In genomic region chr3:88652846-88653515, GRCm38 (mm10) we compare ENCODE assay signal across 16 mouse cellular contexts. TPM values are rescaled to one million over a fixed set of nuclear protein-coding genes. Genes with fewer than 3 reads are reported as not detected.
DNase-seq lines count a peak whose midpoint lies in the region; ATAC-seq and TF ChIP-seq lines count a peak whose summit lies in the region.
"Had no signal": no experiment of that assay in that cellular context is flagged by ENCODE, and none has a peak within 500 bp of the region (broad histone marks: within the 10 kb centered on the region; RNA-seq: fewer than 3 reads in every experiment).

Gene Rxfp4 (minus strand): TSS chr3:88653142.

- no peak for ATAC-seq in heart, embryonic 11.5 days (replicated peaks; ENCODE audit: insufficient number of reproducible peaks, low FRiP score, low TSS enrichment)
- no peak for ATAC-seq in neural tube, embryonic 13.5 days (ENCODE audit: low read depth)
- ATAC-seq in neural tube, embryonic 15.5 days (ENCODE audit: low FRiP score): no peak
- ATAC-seq in lung, postnatal 0 days: peak; percentile 96

- no peaks in the 10 kb centered on the region for H3K9me3 ChIP-seq in heart, embryonic 11.5 days (replicated peaks; ENCODE audit: control insufficient read depth, low read length)
- H3K9me3 ChIP-seq in neural tube, embryonic 13.5 days: no peaks in the 10 kb centered on the region
- no peaks in the 10 kb centered on the region for H3K9me3 ChIP-seq in neural tube, embryonic 15.5 days (replicated peaks)
- H3K9me3 ChIP-seq in lung, postnatal 0 days (ENCODE audit: low read length): no peaks in the 10 kb centered on the region

- H3K27me3 ChIP-seq in heart, embryonic 11.5 days (ENCODE audit: control insufficient read depth, insufficient read depth, low read length): no peaks in the 10 kb centered on the region
- H3K27me3 ChIP-seq in neural tube, embryonic 13.5 days: no peaks in the 10 kb centered on the region
- H3K27me3 ChIP-seq in neural tube, embryonic 15.5 days (replicated peaks): no peaks in the 10 kb centered on the region
- H3K27me3 ChIP-seq in lung, postnatal 0 days (replicated peaks; ENCODE audit: insufficient read depth, low read length): no peaks in the 10 kb centered on the region

- no peak within 1 kb of the TSS for H3K4me2 ChIP-seq in heart, embryonic 11.5 days
- H3K4me2 ChIP-seq in neural tube, embryonic 13.5 days: no peak within 1 kb of the TSS
- no peak within 1 kb of the TSS for H3K4me2 ChIP-seq in neural tube, embryonic 15.5 days
- no peak within 1 kb of the TSS; the same call in 1 of the 2 replicates for H3K4me2 ChIP-seq in lung, postnatal 0 days (replicated peaks; ENCODE audit: low read depth, low read length)

- H3K4me1 ChIP-seq in heart, embryonic 11.5 days (ENCODE audit: control insufficient read depth, insufficient read depth, low read length): peaks cover 11% of the 10 kb centered on the region; the same call in 1 of the 2 replicates
- no peaks in the 10 kb centered on the region; the same call in 1 of the 2 replicates for H3K4me1 ChIP-seq in neural tube, embryonic 13.5 days (replicated peaks)
- H3K4me1 ChIP-seq in neural tube, embryonic 15.5 days: 0 out of 2 replicates have a peak, but pooled peaks cover 8% of the 10 kb centered on the region
- peaks cover 12% of the 10 kb centered on the region; the same call in 1 of the 2 replicates for H3K4me1 ChIP-seq in lung, postnatal 0 days (ENCODE audit: insufficient read depth, low read depth, low read length)

- H3K4me3 ChIP-seq in heart, embryonic 11.5 days (ENCODE audit: low read depth, low read length): no peak within 1 kb of the TSS
- no peak within 1 kb of the TSS for H3K4me3 ChIP-seq in neural tube, embryonic 13.5 days
- H3K4me3 ChIP-seq in neural tube, embryonic 15.5 days (replicated peaks): no peak within 1 kb of the TSS
- no peak within 1 kb of the TSS for H3K4me3 ChIP-seq in lung, postnatal 0 days (ENCODE audit: low read depth, low read length)
- H3K4me3 ChIP-seq: gastrocnemius, adult 2 months had no signal

- peak within 1 kb of the TSS; percentile 22; the same call in 1 of the 2 replicates for H3K27ac ChIP-seq in heart, embryonic 11.5 days (ENCODE audit: low read depth, low read length)
- peak within 1 kb of the TSS; percentile 15; the same call in 1 of the 2 replicates for H3K27ac ChIP-seq in neural tube, embryonic 13.5 days (replicated peaks)
- no peak within 1 kb of the TSS for H3K27ac ChIP-seq in neural tube, embryonic 15.5 days (replicated peaks)
- peak within 1 kb of the TSS; percentile 84 for H3K27ac ChIP-seq in lung, postnatal 0 days (ENCODE audit: low read length)
- H3K27ac ChIP-seq: gastrocnemius, adult 2 months had no signal

- TF ChIP-seq EP300 in lung, postnatal 0 days (IDR thresholded peaks at IDR 0.05): peak; percentile 75

- peaks cover 2% of the 10 kb centered on the region; the same call in 1 of the 2 replicates for H3K36me3 ChIP-seq in heart, embryonic 11.5 days (ENCODE audit: control insufficient read depth, insufficient read depth, low read length)
- peaks cover 17% of the 10 kb centered on the region for H3K36me3 ChIP-seq in neural tube, embryonic 13.5 days
- 0 out of 2 replicates have a peak, but pooled peaks cover 3% of the 10 kb centered on the region for H3K36me3 ChIP-seq in neural tube, embryonic 15.5 days
- peaks cover 7% of the 10 kb centered on the region; the same call in 1 of the 2 replicates for H3K36me3 ChIP-seq in lung, postnatal 0 days (ENCODE audit: insufficient read depth, low read length)

- WGBS in heart, embryonic 11.5 days (ENCODE audit: insufficient replicate concordance): 84% methylated on average over 17 of the region's 17 CpGs
- 90% methylated on average over 17 of the region's 17 CpGs for WGBS in neural tube, embryonic 13.5 days
- WGBS in neural tube, embryonic 15.5 days: 92% methylated on average over 17 of the region's 17 CpGs
- 63% methylated on average over 17 of the region's 17 CpGs for WGBS in lung, postnatal 0 days

- no peak for DNase-seq in heart, adult 9 months (ENCODE audit: low spot score in 2 of 2)
- peak; percentile 84 for DNase-seq in lung, postnatal 0 days (ENCODE audit: low spot score)
- DNase-seq in thymus, postnatal 36 days: no peak
- DNase-seq in embryo, embryonic 9.5 days (ENCODE audit: extremely low spot score): no peak
- no peak for DNase-seq in liver
- DNase-seq: cerebellum, adult 9-10 months; embryo, embryonic 11 days; gastrocnemius, adult 2 months; kidney, postnatal 25 days; layer of hippocampus, postnatal 36 days; thymus, adult 2 months had no signal

- TF ChIP-seq CTCF in lung, postnatal 0 days (IDR thresholded peaks at IDR 0.05): no peak

- no peak within 1 kb of the TSS for H3K9ac ChIP-seq in heart, embryonic 11.5 days (ENCODE audit: low read depth, low read length)
- H3K9ac ChIP-seq in neural tube, embryonic 13.5 days: no peak within 1 kb of the TSS
- no peak within 1 kb of the TSS for H3K9ac ChIP-seq in neural tube, embryonic 15.5 days (replicated peaks)
- H3K9ac ChIP-seq in lung, postnatal 0 days (replicated peaks; ENCODE audit: low read depth): no peak within 1 kb of the TSS

RNA-seq across cellular contexts. Expression of gene Rxfp4, which starts in this region (rescaled TPM):
- polyA plus RNA-seq in heart, embryonic 11.5 days (2014; fragmentation: Nextera tagmentation; extraction: Ambion mirVana): not detected in 2 replicates
- not detected in 2 replicates for polyA plus RNA-seq in neural tube, embryonic 13.5 days (2015; fragmentation: Nextera tagmentation; extraction: Ambion mirVana)
- not detected in 2 replicates for polyA plus RNA-seq in neural tube, embryonic 15.5 days (2015; fragmentation: Nextera tagmentation; extraction: Ambion mirVana)
- 0.61 and 0.92 TPM in 2 replicates for polyA plus RNA-seq in lung, postnatal 0 days (2015; fragmentation: Nextera tagmentation; extraction: Ambion mirVana)
- polyA plus RNA-seq: limb, embryonic 11.5 days; spleen, adult 2 months; thymus, adult 2 months had no signal

Comparison
In these comparisons a context has a peak if more than half of its experiments do, and no peak if none do; other contexts are left out.
1. Peak in DNase-seq, ATAC-seq and H3K27ac ChIP-seq in lung, postnatal 0 days; RNA of the gene not detected or under 1 TPM.